Mouse (Mus musculus): Measurements from ENCODE around the gene Oxsm. TPM values are rescaled to one million over a fixed set of nuclear protein-coding genes. Genes with fewer than 3 reads are reported as not detected.

Gene Oxsm
- polyA plus RNA-seq, 1 experiment from 2014 or later: 2.1 TPM

DNA sequence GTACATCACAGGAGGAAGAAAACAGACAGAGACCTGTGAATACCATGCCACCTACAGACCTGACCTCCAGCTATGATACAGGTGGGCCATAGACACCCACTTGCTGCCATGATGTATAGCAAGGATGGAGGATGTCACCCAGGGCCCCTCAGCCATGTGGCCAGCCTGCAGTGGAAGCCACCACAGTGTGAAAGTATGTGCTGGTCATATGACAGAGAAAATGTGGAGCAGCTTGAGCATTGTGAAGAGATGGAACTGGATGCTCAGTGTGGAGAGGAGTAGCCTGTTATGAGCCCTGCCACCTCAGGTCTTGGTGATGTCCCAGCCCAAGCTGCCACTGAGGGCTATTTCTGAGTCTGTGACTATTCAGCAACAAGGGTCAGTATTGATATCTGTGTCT lies 19.0 kb downstream of the Oxsm start:
- DNase-seq (ENCODE audit: low spot score): no peak
- Histone ChIP-seq H3K36me3 (ENCODE audit: control insufficient read depth, insufficient read depth, low read length) (no peaks in the 10 kb centered on the region), H3K27ac (ENCODE audit: low read depth) (no peak overlapping the region), H3K4me3 (ENCODE audit: low read depth, low read length) (no peak overlapping the region), H3K4me1 (replicated peaks; ENCODE audit: control insufficient read depth, insufficient read depth, low read length) (no peaks in the 10 kb centered on the region), H3K9ac (ENCODE audit: low read length) (no peak overlapping the region), H3K4me2 (ENCODE audit: low read length) (no peak overlapping the region), H3K27me3 (replicated peaks; ENCODE audit: control insufficient read depth, insufficient read depth, low read length) (no peaks in the 10 kb centered on the region), H3K9me3 (ENCODE audit: control insufficient read depth, low read length) (no peaks in the 10 kb centered on the region)
- ATAC-seq (replicated peaks; ENCODE audit: low FRiP score, low TSS enrichment, low read depth): no peak

DNA sequence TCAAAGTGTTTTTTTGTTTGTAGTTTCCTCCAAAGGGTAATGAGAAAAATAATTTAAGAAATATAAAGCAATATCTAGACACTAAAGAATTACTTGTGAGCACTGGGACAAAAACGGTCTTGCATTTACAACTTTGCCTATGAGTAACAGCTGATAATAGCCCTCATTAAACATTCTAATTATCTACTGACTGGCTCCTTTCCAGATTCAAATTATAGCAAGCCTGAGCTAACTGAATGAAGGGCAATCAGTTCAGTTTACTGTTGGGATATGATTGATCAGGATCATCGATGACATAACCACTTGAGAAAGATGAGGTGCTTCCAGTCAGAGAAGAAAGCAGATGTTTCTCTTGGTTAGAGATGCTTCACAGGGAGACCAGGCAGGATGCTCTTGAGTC lies 20.2 kb downstream of the Oxsm start:
- no peak for DNase-seq (ENCODE audit: low spot score)

DNA sequence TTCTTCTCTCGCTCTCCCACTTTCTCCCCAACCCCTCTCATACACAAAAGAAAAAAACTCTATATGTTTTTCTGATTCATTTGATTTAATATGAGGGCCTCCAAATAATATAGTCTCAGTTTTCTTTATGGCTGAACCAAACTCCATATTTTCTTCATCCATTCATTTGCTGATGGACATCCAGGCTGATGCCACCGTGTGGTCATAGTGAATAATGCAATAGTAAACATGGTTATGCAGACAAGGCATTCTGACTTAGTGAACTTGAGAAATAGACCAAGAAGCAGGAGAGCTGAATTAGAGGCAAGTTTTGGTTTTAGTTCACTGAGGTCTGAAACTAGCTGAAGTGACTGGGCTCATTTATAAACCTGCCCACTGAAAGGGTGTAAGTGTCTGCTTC lies 30.6 kb downstream of the Oxsm start:
- no peak for DNase-seq (ENCODE audit: low spot score)

More for the DNA sequence above, 20.2 kb downstream of the Oxsm start:
- H3K4me3 ChIP-seq (ENCODE audit: low read depth, low read length): no peak overlapping the region
- WGBS: 74% methylated on average over 2 of the region's 2 CpGs
- H3K27ac ChIP-seq (ENCODE audit: low read depth): no peak overlapping the region
- H3K36me3 ChIP-seq (ENCODE audit: control insufficient read depth, insufficient read depth, low read length): no peaks in the 10 kb centered on the region
- no peak overlapping the region for H3K9ac ChIP-seq (ENCODE audit: low read length)
- H3K4me1 ChIP-seq (replicated peaks; ENCODE audit: control insufficient read depth, insufficient read depth, low read length): no peaks in the 10 kb centered on the region
- H3K9me3 ChIP-seq (ENCODE audit: control insufficient read depth, low read length): no peaks in the 10 kb centered on the region
- H3K27me3 ChIP-seq (replicated peaks; ENCODE audit: control insufficient read depth, insufficient read depth, low read length): no peaks in the 10 kb centered on the region
- ATAC-seq (replicated peaks; ENCODE audit: low FRiP score, low TSS enrichment, low read depth): no peak
- no peak overlapping the region for H3K4me2 ChIP-seq (ENCODE audit: low read length)

DNA sequence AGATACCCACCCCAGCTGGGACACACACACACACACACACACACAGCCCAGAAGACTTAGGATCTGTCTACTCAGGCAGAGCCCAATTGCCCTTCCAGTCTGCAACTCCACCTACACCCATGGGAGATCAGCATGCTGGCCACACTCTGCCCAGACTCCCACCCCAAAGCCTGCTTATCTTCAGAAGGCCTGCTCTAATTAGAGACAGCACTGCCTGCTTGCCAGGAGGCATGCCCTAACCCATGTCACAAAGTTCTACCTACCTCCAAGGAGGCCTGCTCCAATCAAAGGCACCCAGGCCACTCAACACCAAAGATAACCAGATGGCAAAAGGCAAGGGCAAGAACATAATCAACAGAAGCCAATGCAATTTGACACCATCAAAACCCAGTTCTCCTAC lies 41.9 kb downstream of the Oxsm start:
- H3K27ac ChIP-seq (ENCODE audit: low read depth): no peak overlapping the region
- no peak overlapping the region for H3K4me3 ChIP-seq (ENCODE audit: low read depth, low read length)
- H3K9me3 ChIP-seq (ENCODE audit: control insufficient read depth, low read length): no peaks in the 10 kb centered on the region
- no peaks in the 10 kb centered on the region for H3K27me3 ChIP-seq (replicated peaks; ENCODE audit: control insufficient read depth, insufficient read depth, low read length)
- H3K9ac ChIP-seq (ENCODE audit: low read length): no peak overlapping the region
- no peak for ATAC-seq (replicated peaks; ENCODE audit: low FRiP score, low TSS enrichment, low read depth)
- H3K36me3 ChIP-seq (ENCODE audit: control insufficient read depth, insufficient read depth, low read length): no peaks in the 10 kb centered on the region
- no peak for DNase-seq (ENCODE audit: low spot score)
- no peaks in the 10 kb centered on the region for H3K4me1 ChIP-seq (replicated peaks; ENCODE audit: control insufficient read depth, insufficient read depth, low read length)
- H3K4me2 ChIP-seq (ENCODE audit: low read length): no peak overlapping the region

More for the DNA sequence above, 30.6 kb downstream of the Oxsm start:
- Histone ChIP-seq H3K27me3 (replicated peaks; ENCODE audit: control insufficient read depth, insufficient read depth, low read length) (no peaks in the 10 kb centered on the region), H3K4me3 (ENCODE audit: low read depth, low read length) (no peak overlapping the region), H3K4me1 (replicated peaks; ENCODE audit: control insufficient read depth, insufficient read depth, low read length) (no peaks in the 10 kb centered on the region), H3K9ac (ENCODE audit: low read length) (no peak overlapping the region), H3K27ac (ENCODE audit: low read depth) (no peak overlapping the region), H3K4me2 (ENCODE audit: low read length) (no peak overlapping the region), H3K9me3 (ENCODE audit: control insufficient read depth, low read length) (no peaks in the 10 kb centered on the region), H3K36me3 (ENCODE audit: control insufficient read depth, insufficient read depth, low read length) (no peaks in the 10 kb centered on the region)
- no peak for ATAC-seq (replicated peaks; ENCODE audit: low FRiP score, low TSS enrichment, low read depth)
- WGBS: 58% methylated on average over 2 of the region's 2 CpGs

- Histone ChIP-seq H3K27ac (ENCODE audit: low read depth) (no peak overlapping the region), H3K4me3 (ENCODE audit: low read depth, low read length) (no peak overlapping the region), H3K36me3 (ENCODE audit: control insufficient read depth, insufficient read depth, low read length) (no peaks in the 10 kb centered on the region), H3K4me1 (replicated peaks; ENCODE audit: control insufficient read depth, insufficient read depth, low read length) (no peaks in the 10 kb centered on the region; the same call in 1 of the 2 replicates), H3K9ac (ENCODE audit: low read length) (no peak overlapping the region), H3K4me2 (ENCODE audit: low read length) (no peak overlapping the region), H3K9me3 (ENCODE audit: control insufficient read depth, low read length) (no peaks in the 10 kb centered on the region), H3K27me3 (replicated peaks; ENCODE audit: control insufficient read depth, insufficient read depth, low read length) (no peaks in the 10 kb centered on the region)
- no peak for ATAC-seq (replicated peaks; ENCODE audit: low FRiP score, low TSS enrichment, low read depth)
- no peak for DNase-seq (ENCODE audit: low spot score)
- WGBS: 31% methylated on average over 3 of the region's 3 CpGs
Observed at GRCm38 (mm10) chr14:16201673-16202072, 47.9 kb downstream of the Oxsm start.

- Histone ChIP-seq H3K9ac (ENCODE audit: low read length) (no peak overlapping the region), H3K27ac (ENCODE audit: low read depth) (no peak overlapping the region), H3K4me3 (ENCODE audit: low read depth, low read length) (no peak overlapping the region), H3K4me2 (ENCODE audit: low read length) (no peak overlapping the region), H3K36me3 (ENCODE audit: control insufficient read depth, insufficient read depth, low read length) (no peaks in the 10 kb centered on the region), H3K27me3 (replicated peaks; ENCODE audit: control insufficient read depth, insufficient read depth, low read length) (no peaks in the 10 kb centered on the region), H3K9me3 (ENCODE audit: control insufficient read depth, low read length) (no peaks in the 10 kb centered on the region), H3K4me1 (replicated peaks; ENCODE audit: control insufficient read depth, insufficient read depth, low read length) (no peaks in the 10 kb centered on the region; the same call in 1 of the 2 replicates)
- peak; percentile 69 for DNase-seq (ENCODE audit: low spot score)
- peak; percentile 43; the same call in 1 of the 2 replicates for ATAC-seq (replicated peaks; ENCODE audit: low FRiP score, low TSS enrichment, low read depth)
- 38% methylated on average over 8 of the region's 8 CpGs for WGBS
Observed at GRCm38 (mm10) chr14:16200969-16201638, 48.5 kb downstream of the Oxsm start.

- no peak overlapping the region for H3K4me2 ChIP-seq (ENCODE audit: low read length)
Observed at GRCm38 (mm10) chr14:16200220-16200912, 49.2 kb downstream of the Oxsm start.

DNA sequence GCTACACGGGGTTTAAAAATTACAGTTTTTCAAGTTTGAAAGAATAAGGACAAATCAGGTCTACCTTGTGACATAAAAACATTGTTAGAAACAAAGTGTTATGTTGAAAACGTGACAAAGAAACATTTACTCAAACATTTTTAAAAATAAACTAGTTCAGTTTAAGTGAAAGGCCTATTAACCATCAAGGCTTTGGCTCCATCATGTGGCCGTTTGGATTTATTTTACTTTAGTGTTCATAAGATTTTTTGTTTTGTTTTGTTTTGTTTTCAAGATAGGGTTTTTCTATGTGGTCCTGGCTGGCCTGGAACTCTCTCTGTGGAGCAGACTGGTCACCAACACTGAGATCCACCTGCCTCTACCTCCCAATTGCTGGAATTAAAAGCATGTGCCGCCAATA lies 53.1 kb downstream of the Oxsm start:
- no peak overlapping the region for H3K4me3 ChIP-seq (ENCODE audit: low read depth, low read length)
- H3K4me2 ChIP-seq (ENCODE audit: low read length): no peak overlapping the region
- H3K36me3 ChIP-seq (ENCODE audit: control insufficient read depth, insufficient read depth, low read length): no peaks in the 10 kb centered on the region
- H3K9me3 ChIP-seq (ENCODE audit: control insufficient read depth, low read length): no peaks in the 10 kb centered on the region
- WGBS: 55% methylated on average over 4 of the region's 4 CpGs
- no peak overlapping the region for H3K27ac ChIP-seq (ENCODE audit: low read depth)
- H3K4me1 ChIP-seq (replicated peaks; ENCODE audit: control insufficient read depth, insufficient read depth, low read length): no peaks in the 10 kb centered on the region; the same call in 1 of the 2 replicates
- no peak overlapping the region for H3K9ac ChIP-seq (ENCODE audit: low read length)
- DNase-seq (ENCODE audit: low spot score) (no peak), ATAC-seq (replicated peaks; ENCODE audit: low FRiP score, low TSS enrichment, low read depth) (no peak)
- H3K27me3 ChIP-seq (replicated peaks; ENCODE audit: control insufficient read depth, insufficient read depth, low read length): no peaks in the 10 kb centered on the region

More at GRCm38 (mm10) chr14:16200220-16200912, 49.2 kb downstream of the Oxsm start:
- WGBS: 54% methylated on average over 6 of the region's 6 CpGs
- H3K4me3 ChIP-seq (ENCODE audit: low read depth, low read length): no peak overlapping the region
- DNase-seq (ENCODE audit: low spot score) (no peak), ATAC-seq (replicated peaks; ENCODE audit: low FRiP score, low TSS enrichment, low read depth) (no peak)
- H3K27ac ChIP-seq (ENCODE audit: low read depth): no peak overlapping the region
- H3K9me3 ChIP-seq (ENCODE audit: control insufficient read depth, low read length): no peaks in the 10 kb centered on the region
- no peak overlapping the region for H3K9ac ChIP-seq (ENCODE audit: low read length)
- no peaks in the 10 kb centered on the region for H3K36me3 ChIP-seq (ENCODE audit: control insufficient read depth, insufficient read depth, low read length)
- no peaks in the 10 kb centered on the region; the same call in 1 of the 2 replicates for H3K4me1 ChIP-seq (replicated peaks; ENCODE audit: control insufficient read depth, insufficient read depth, low read length)
- H3K27me3 ChIP-seq (replicated peaks; ENCODE audit: control insufficient read depth, insufficient read depth, low read length): no peaks in the 10 kb centered on the region

DNA sequence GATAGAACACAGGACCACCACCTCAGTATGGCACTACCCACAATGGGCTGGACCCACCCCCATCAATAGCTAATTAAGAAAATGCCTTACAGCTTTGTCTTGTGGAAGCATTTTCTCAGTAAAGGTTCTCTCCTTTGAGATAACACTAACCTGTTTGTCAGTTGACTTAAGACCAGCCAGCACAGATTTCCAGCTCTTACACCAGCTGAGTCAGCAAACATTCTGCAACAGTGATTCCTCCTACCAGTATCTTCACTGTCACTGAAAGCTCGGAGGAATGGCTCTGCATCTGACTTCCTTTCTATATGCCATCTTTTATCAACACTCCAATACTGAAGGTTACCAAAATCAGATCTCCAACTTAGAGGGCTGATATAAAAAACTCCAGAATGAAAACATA lies 54.1 kb downstream of the Oxsm start:
- H3K27ac ChIP-seq (ENCODE audit: low read depth): no peak overlapping the region
- H3K4me3 ChIP-seq (ENCODE audit: low read depth, low read length): no peak overlapping the region
- H3K4me2 ChIP-seq (ENCODE audit: low read length): no peak overlapping the region
- no peaks in the 10 kb centered on the region for H3K36me3 ChIP-seq (ENCODE audit: control insufficient read depth, insufficient read depth, low read length)
- no peaks in the 10 kb centered on the region for H3K27me3 ChIP-seq (replicated peaks; ENCODE audit: control insufficient read depth, insufficient read depth, low read length)
- ATAC-seq (replicated peaks; ENCODE audit: low FRiP score, low TSS enrichment, low read depth) (no peak), DNase-seq (ENCODE audit: low spot score) (no peak)
- no peaks in the 10 kb centered on the region for H3K9me3 ChIP-seq (ENCODE audit: control insufficient read depth, low read length)
- H3K4me1 ChIP-seq (replicated peaks; ENCODE audit: control insufficient read depth, insufficient read depth, low read length): no peaks in the 10 kb centered on the region; the same call in 1 of the 2 replicates
- H3K9ac ChIP-seq (ENCODE audit: low read length): no peak overlapping the region
- WGBS: 40% methylated on average over 1 of the region's 1 CpGs

Data from intestine, embryonic 14.5 days (tissue).